Mouse (Mus musculus) megakaryocyte, embryonic 14.5 days (primary cell): ENCODE results near the gene Vax2.

Experiments
- FLI1 ChIP-seq: IDR thresholded peaks from 2 replicates; pipeline ENCODE4 v1.6.1; 2012; ENCODE audit warnings: low read length, inconsistent platforms, mixed read lengths
- GATA1 ChIP-seq: IDR thresholded peaks from 3 replicates; pipeline ENCODE4 v1.6.1; 2012; ENCODE audit warnings: mixed read lengths, low read length, inconsistent platforms, borderline replicate concordance

GRCm38 (mm10) chr6:83701001-83701400, 10.1 kb upstream of the Vax2 start:
- no peak for TF ChIP-seq GATA1
- no peak for TF ChIP-seq FLI1
